Mouse (Mus musculus) hindbrain, embryonic 16.5 days (tissue): ENCODE data around the gene Msx2. TPM values are rescaled to one million over a fixed set of nuclear protein-coding genes. Genes with fewer than 3 reads are reported as not detected.

Experiments used
- ATAC-seq: fragments of 200-750 bp; cut with Nextera tagmentation; 2 replicates; pipeline ENCODE4 v1.8.0; 2017; ENCODE audit warnings: moderate TSS enrichment, moderate library complexity
- H3K27ac ChIP-seq: fragments of 300-500 bp; sonication (generic); 2 replicates; pipeline ENCODE4 v1.5.1; 2014; ENCODE audit warnings: low read depth, mild to moderate bottlenecking, control low read depth, low read length, moderate library complexity
- H3K27me3 ChIP-seq: fragments of 300-500 bp; sonication (generic); replicated peaks from 2 replicates; pipeline ENCODE4 v1.6.1; 2014; ENCODE audit warnings: low read length; ENCODE audit not compliant: control insufficient read depth, insufficient read depth
- H3K36me3 ChIP-seq: fragments of 300-500 bp; sonication (generic); 2 replicates; pipeline ENCODE4 v1.6.1; 2014; ENCODE audit warnings: mild to moderate bottlenecking, low read length, moderate library complexity, mixed read lengths; ENCODE audit not compliant: control insufficient read depth, insufficient read depth
- H3K4me1 ChIP-seq: fragments of 300-500 bp; sonication (generic); 2 replicates; pipeline ENCODE4 v1.6.1; 2014; ENCODE audit warnings: low read depth, low read length; ENCODE audit not compliant: control insufficient read depth, insufficient read depth
- H3K4me2 ChIP-seq: fragments of 300-500 bp; sonication (generic); 2 replicates; pipeline ENCODE4 v1.6.1; 2014; ENCODE audit warnings: mild to moderate bottlenecking, low read length, control low read depth, moderate library complexity
- H3K4me3 ChIP-seq: fragments of 300-500 bp; sonication (generic); 2 replicates; pipeline ENCODE4 v1.5.1; 2014; ENCODE audit warnings: mild to moderate bottlenecking, low read length, control low read depth, moderate library complexity
- H3K9ac ChIP-seq: fragments of 300-500 bp; sonication (generic); 2 replicates; pipeline ENCODE4 v1.6.1; 2014; ENCODE audit warnings: low read depth, mild to moderate bottlenecking, control low read depth, low read length, moderate library complexity
- H3K9me3 ChIP-seq: fragments of 300-500 bp; sonication (generic); 2 replicates; pipeline ENCODE4 v1.6.1; 2014; ENCODE audit warnings: mild to moderate bottlenecking, low read length, moderate library complexity; ENCODE audit not compliant: control insufficient read depth
- WGBS: fragments of 180-500 bp; shearing (Covaris S2); extraction: QIAGEN DNeasy Blood & Tissue Kit; methylation state at CpG from one replicate; pipeline ENCODE4 v1.1.7; 2014; 5-methylcytosine and 5-hydroxymethylcytosine counted together
- polyA plus RNA-seq: library from polyadenylated mRNA; unstranded; fragments of >200 nt; fragmentation: Nextera tagmentation; extraction: Ambion mirVana; gene quantifications from 2 replicates; pipeline ENCODE4 v1.2.1, GENCODE M21; 2015

Msx2 gene
- polyA plus RNA-seq, 1 experiment from 2014 or later = 2.4 TPM

DNA sequence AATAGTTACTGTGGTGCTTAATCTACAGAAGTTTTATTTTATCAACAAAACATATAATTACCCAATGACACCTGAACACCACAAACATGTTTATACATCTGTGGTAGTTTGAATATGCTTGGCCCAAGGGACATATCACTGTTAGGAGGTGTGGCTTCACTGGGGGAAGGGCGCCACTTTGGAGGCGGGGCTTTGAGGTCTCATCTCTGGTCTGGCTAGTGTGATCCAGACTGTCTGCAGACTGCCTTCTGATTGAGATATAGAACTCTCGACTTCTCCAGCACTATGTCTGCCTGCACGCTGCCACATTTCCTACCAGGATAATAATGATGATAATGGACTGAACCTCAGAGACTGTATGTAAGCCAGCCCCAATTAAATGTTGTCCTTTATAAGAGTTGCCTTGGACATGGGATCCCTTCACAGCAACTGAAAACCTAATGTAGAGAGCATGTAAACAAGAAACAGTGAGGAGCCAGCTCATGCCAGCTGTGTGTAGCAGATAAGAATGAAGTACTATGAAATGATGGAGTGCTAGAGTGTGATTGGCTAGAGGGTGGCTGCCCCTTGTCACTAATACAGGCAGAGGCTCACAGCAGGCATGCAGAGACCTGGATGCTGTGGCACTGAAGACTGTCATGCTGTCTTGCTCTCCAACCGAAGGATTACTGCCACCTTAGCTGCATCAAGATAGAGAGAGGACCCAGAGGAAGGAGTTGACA lies 31.4 kb downstream of the Msx2 start:
- ATAC-seq = no peak
- H3K4me3 ChIP-seq = no peak overlapping the region
- no peaks in the 10 kb centered on the region for H3K9me3 ChIP-seq
- H3K9ac ChIP-seq = no peak overlapping the region
- H3K27me3 ChIP-seq = peaks cover 3% of the 10 kb centered on the region; the same call in 1 of the 2 replicates
- whole genome bisulfite sequencing = 71% methylated on average over 5 of the region's 5 CpGs
- H3K4me1 ChIP-seq = peaks cover 3% of the 10 kb centered on the region
- H3K27ac ChIP-seq = no peak overlapping the region
- H3K36me3 ChIP-seq = no peaks in the 10 kb centered on the region
- no peak overlapping the region for H3K4me2 ChIP-seq

DNA sequence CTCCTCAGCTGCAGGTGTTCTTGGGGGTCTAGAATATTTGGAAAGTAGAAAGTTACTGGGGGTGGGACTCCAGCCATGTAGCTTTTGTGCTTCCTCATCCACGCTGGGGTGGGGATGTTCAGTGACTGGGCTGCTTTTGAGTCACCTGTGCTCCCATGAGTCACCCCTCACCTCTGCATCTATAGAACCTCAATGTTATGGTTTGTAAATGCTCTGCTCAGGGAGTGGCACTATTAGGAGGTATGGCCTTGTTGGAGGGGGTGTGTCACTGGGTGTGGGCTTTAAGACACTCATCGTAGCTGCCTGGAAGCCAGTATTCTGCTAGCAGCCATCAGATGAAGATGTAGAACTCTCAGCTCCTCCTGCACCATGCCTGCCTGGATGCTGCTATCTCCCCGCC lies 32.9 kb downstream of the Msx2 start:
- Histone ChIP-seq H3K27me3 (peaks cover 3% of the 10 kb centered on the region; the same call in 1 of the 2 replicates), H3K27ac (no peak overlapping the region), H3K9ac (no peak overlapping the region), H3K4me1 (peaks cover 3% of the 10 kb centered on the region), H3K4me3 (no peak overlapping the region), H3K36me3 (no peaks in the 10 kb centered on the region), H3K9me3 (no peaks in the 10 kb centered on the region), H3K4me2 (no peak overlapping the region)
- 85% methylated on average over 3 of the region's 3 CpGs for WGBS
- no peak for ATAC-seq

DNA sequence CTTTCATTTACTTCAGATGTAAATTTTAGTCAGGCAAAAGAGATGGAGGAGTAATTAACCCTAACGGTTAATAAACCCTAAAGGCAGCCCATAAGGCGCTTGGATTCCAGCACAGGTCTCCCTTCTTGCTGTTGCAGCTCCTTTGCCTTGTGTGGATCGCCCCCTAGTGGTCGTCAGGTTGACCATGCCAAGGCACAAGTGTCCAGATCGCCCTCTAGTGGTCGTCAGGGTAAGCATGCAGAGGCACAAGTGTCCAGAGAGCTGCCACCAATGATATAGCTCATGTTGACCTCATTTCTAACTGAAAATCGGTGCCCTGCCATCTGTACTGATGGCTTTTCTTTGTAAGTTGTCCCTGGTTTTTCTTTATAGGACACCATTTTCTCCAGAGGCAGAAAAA lies 46.4 kb downstream of the Msx2 start:
- 24% methylated on average over 7 of the region's 7 CpGs for WGBS
- no peak overlapping the region for H3K9ac ChIP-seq
- H3K27me3 ChIP-seq = no peaks in the 10 kb centered on the region
- no peak overlapping the region for H3K4me2 ChIP-seq
- no peak overlapping the region for H3K27ac ChIP-seq
- no peaks in the 10 kb centered on the region for H3K36me3 ChIP-seq
- no peak for ATAC-seq
- H3K9me3 ChIP-seq = no peaks in the 10 kb centered on the region
- no peak overlapping the region for H3K4me3 ChIP-seq
- H3K4me1 ChIP-seq = no peaks in the 10 kb centered on the region

GRCm38 (mm10) chr13:53421189-53421588 lies 51.7 kb downstream of the Msx2 start:
- H3K27me3 ChIP-seq = no peaks in the 10 kb centered on the region
- H3K4me3 ChIP-seq = no peak overlapping the region
- H3K9me3 ChIP-seq = no peaks in the 10 kb centered on the region
- no peak for ATAC-seq
- 72% methylated on average over 4 of the region's 4 CpGs for WGBS
- no peaks in the 10 kb centered on the region for H3K4me1 ChIP-seq
- H3K27ac ChIP-seq = no peak overlapping the region
- H3K9ac ChIP-seq = no peak overlapping the region
- H3K36me3 ChIP-seq = no peaks in the 10 kb centered on the region
- no peak overlapping the region for H3K4me2 ChIP-seq

- H3K4me3 ChIP-seq = no peak overlapping the region
- H3K9me3 ChIP-seq = no peaks in the 10 kb centered on the region
- H3K27me3 ChIP-seq = no peaks in the 10 kb centered on the region
- H3K4me2 ChIP-seq = no peak overlapping the region
- ATAC-seq = no peak
- H3K4me1 ChIP-seq = no peaks in the 10 kb centered on the region
- no peak overlapping the region for H3K9ac ChIP-seq
- 79% methylated on average over 4 of the region's 4 CpGs for WGBS
- no peak overlapping the region for H3K27ac ChIP-seq
- no peaks in the 10 kb centered on the region for H3K36me3 ChIP-seq
Measured at GRCm38 (mm10) chr13:53420741-53421140, 52.1 kb downstream of the Msx2 start.

DNA sequence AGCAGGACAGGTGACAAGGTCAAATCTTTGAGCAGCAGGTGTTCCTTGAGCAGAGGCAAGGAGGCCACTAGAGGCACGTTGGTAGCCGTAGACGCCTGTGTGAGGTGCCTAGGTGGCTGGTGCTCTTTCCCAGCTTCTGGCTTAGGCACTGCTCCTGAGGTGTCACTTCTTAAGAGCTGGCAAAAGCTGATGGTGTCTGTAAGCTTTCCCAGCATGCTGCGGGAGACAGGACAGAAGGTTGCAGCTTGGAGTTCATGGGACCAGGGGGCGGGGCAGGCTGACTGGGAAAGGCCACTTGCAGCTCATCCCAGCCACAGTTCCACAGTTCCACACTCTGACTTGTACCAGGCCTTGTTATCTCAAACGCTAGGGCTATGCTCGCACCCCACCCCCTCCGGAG lies 53.2 kb downstream of the Msx2 start:
- Histone ChIP-seq H3K27me3 (no peaks in the 10 kb centered on the region), H3K4me2 (no peak overlapping the region), H3K36me3 (no peaks in the 10 kb centered on the region), H3K4me1 (no peaks in the 10 kb centered on the region), H3K9ac (no peak overlapping the region), H3K9me3 (no peaks in the 10 kb centered on the region), H3K27ac (no peak overlapping the region), H3K4me3 (no peak overlapping the region)
- no peak for ATAC-seq
- 91% methylated on average over 8 of the region's 8 CpGs for WGBS

DNA sequence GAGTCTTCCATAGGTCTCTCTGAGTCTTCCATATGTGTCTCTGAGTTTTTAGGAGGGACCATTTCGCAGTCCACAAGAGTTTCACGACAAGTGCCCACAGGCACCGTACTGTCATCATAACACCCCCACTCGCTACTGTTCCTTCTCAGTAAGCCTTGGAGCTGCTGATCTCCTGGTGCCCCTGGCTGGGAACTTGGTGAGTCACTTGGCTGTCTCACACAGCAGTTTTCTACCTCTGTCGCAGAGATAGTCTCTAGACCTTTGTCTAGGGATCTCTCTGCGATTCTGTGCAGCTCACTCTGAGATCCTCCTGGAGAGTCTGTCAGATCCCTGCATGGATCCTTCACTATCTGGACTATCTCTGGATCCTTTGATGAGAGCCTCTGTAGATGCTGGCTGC lies 55.2 kb downstream of the Msx2 start:
- 93% methylated on average over 6 of the region's 6 CpGs for WGBS
- Histone ChIP-seq H3K9me3 (no peaks in the 10 kb centered on the region), H3K4me3 (no peak overlapping the region), H3K9ac (no peak overlapping the region), H3K27me3 (no peaks in the 10 kb centered on the region), H3K4me2 (no peak overlapping the region), H3K4me1 (no peaks in the 10 kb centered on the region), H3K36me3 (no peaks in the 10 kb centered on the region), H3K27ac (no peak overlapping the region)
- no peak for ATAC-seq

Other genes with a start within 250 kb of the Msx2 start
- 2.2 and 3.0 TPM in 2 replicates for gene Ror2, start 186.9 kb downstream of the Msx2 start, polyA plus RNA-seq
- 27.2 and 28.0 TPM in 2 replicates for gene Sptlc1, start 95.7 kb downstream of the Msx2 start, polyA plus RNA-seq